Mouse (Mus musculus): ENCODE data around the gene Trub1.

DNA sequence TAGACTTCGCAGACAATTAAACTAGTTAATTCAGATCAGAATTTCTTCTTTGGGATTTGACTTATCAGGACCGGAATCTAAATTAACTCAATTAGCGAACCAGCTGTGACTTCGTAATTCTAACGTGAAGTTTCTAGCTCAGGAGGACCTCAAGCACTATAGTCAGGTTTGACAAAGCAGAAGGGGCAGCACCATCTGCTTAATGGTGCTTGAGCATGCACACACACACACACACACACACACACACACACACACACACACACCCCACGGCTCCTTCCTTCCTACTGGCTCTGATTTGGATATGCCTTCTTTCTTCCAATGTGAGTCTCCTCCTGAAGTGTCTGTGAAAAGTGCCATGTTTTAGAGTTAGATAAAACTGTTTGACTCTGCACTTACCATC lies 18.7 kb upstream of the Trub1 start:
- TF ChIP-seq CTCF (IDR thresholded peaks at IDR 0.05; ENCODE audit: low read depth, low read length), result no peak
- no peak for TF ChIP-seq POLR2A (IDR thresholded peaks at IDR 0.05; ENCODE audit: extremely low read depth, insufficient read depth, low read length)
